Mouse (Mus musculus): ENCODE measurements at regions not wholly inside any gene's neighbourhood (a gene's known extent, or its start where the extent isn't known, plus 50 kb on each side); places are given as distances from the start of the nearest gene placed in this dataset.

- no peak for DNase-seq (ENCODE audit: low spot score in 2 of 2)
- Histone ChIP-seq H3K4me3 (no peak overlapping the region), H3K27ac (no peak overlapping the region)
- TF ChIP-seq CTCF (conservative IDR thresholded peaks at IDR 0.05) = no peak
These were observed 185.9 kb upstream of the Npsr1 start for GRCm38 (mm10) chr9:23911851-23912250.

- no peak overlapping the region for H3K4me3 ChIP-seq
- H3K27ac ChIP-seq = no peak overlapping the region
- TF ChIP-seq CTCF (conservative IDR thresholded peaks at IDR 0.05) = no peak
- no peak for DNase-seq (ENCODE audit: low spot score in 2 of 2)
These were observed 180.5 kb upstream of the Npsr1 start for GRCm38 (mm10) chr9:23917345-23917744.

- no peak for TF ChIP-seq CTCF (conservative IDR thresholded peaks at IDR 0.05)
- no peak overlapping the region for H3K4me3 ChIP-seq
- no peak for DNase-seq (ENCODE audit: low spot score in 2 of 2)
- peak overlapping the region; percentile 68 for H3K27ac ChIP-seq
These were observed 178.4 kb upstream of the Npsr1 start for GRCm38 (mm10) chr9:23919191-23919904.

GRCm38 (mm10) chr9:23932185-23932584 lies 165.6 kb upstream of the Npsr1 start:
- Histone ChIP-seq H3K4me3 (no peak overlapping the region), H3K27ac (no peak overlapping the region)
- DNase-seq (ENCODE audit: low spot score in 2 of 2) = peak in 1 of 2 experiments; percentile 35
- no peak for TF ChIP-seq CTCF (conservative IDR thresholded peaks at IDR 0.05)

- no peak for TF ChIP-seq CTCF (conservative IDR thresholded peaks at IDR 0.05)
- no peak for DNase-seq (ENCODE audit: low spot score in 2 of 2)
- no peak overlapping the region for H3K4me3 ChIP-seq
- no peak overlapping the region for H3K27ac ChIP-seq
These were observed 163.5 kb upstream of the Npsr1 start for GRCm38 (mm10) chr9:23934282-23934681.

- no peak for TF ChIP-seq CTCF (conservative IDR thresholded peaks at IDR 0.05)
- DNase-seq (ENCODE audit: low spot score in 2 of 2) = peak; percentile 11 to 44
- Histone ChIP-seq H3K4me3 (no peak overlapping the region), H3K27ac (no peak overlapping the region)
These were observed 145.3 kb upstream of the Npsr1 start for GRCm38 (mm10) chr9:23952543-23952942.

- TF ChIP-seq CTCF (conservative IDR thresholded peaks at IDR 0.05) = no peak
- H3K27ac ChIP-seq = no peak overlapping the region
- DNase-seq (ENCODE audit: low spot score in 2 of 2) = no peak
- H3K4me3 ChIP-seq = no peak overlapping the region
These were observed 141.2 kb upstream of the Npsr1 start for GRCm38 (mm10) chr9:23956593-23956992.

- TF ChIP-seq CTCF (conservative IDR thresholded peaks at IDR 0.05) = no peak
- no peak for DNase-seq (ENCODE audit: low spot score in 2 of 2)
- Histone ChIP-seq H3K27ac (no peak overlapping the region), H3K4me3 (no peak overlapping the region)
These were observed 128.1 kb upstream of the Npsr1 start for GRCm38 (mm10) chr9:23969736-23970135.

GRCm38 (mm10) chr9:23973206-23973605 lies 124.6 kb upstream of the Npsr1 start:
- TF ChIP-seq CTCF (conservative IDR thresholded peaks at IDR 0.05) = no peak
- no peak overlapping the region for H3K4me3 ChIP-seq
- no peak overlapping the region for H3K27ac ChIP-seq
- DNase-seq (ENCODE audit: low spot score in 2 of 2) = no peak

GRCm38 (mm10) chr9:23977574-23977973 lies 120.2 kb upstream of the Npsr1 start:
- Histone ChIP-seq H3K27ac (no peak overlapping the region), H3K4me3 (no peak overlapping the region)
- DNase-seq (ENCODE audit: low spot score in 2 of 2) = no peak
- TF ChIP-seq CTCF (conservative IDR thresholded peaks at IDR 0.05) = no peak

GRCm38 (mm10) chr9:24006353-24006752 lies 91.4 kb upstream of the Npsr1 start:
- TF ChIP-seq CTCF (conservative IDR thresholded peaks at IDR 0.05) = no peak
- DNase-seq (ENCODE audit: low spot score in 2 of 2) = no peak
- Histone ChIP-seq H3K4me3 (no peak overlapping the region), H3K27ac (no peak overlapping the region)

- no peak for DNase-seq (ENCODE audit: low spot score in 2 of 2)
- TF ChIP-seq CTCF (conservative IDR thresholded peaks at IDR 0.05) = no peak
- Histone ChIP-seq H3K4me3 (no peak overlapping the region), H3K27ac (no peak overlapping the region)
These were observed 59.5 kb upstream of the Npsr1 start for GRCm38 (mm10) chr9:24038274-24038673.

Data from layer of hippocampus, adult 2 months (tissue).